Mouse (Mus musculus): ENCODE data around the gene Tmem192.

The Tmem192 gene

GRCm38 (mm10) chr8:64946820-64947697 lies at the start of gene Tmem192:
Tmem192 (plus strand) TSS chr8:64947185.
- peak; percentile 93 to 95 for DNase-seq (ENCODE audit: low spot score in 2 of 2)

- DNase-seq (ENCODE audit: low spot score in 2 of 2) = no peak
Measured at GRCm38 (mm10) chr8:64898710-64899109, 48.3 kb upstream of the Tmem192 start.

- no peak for DNase-seq (ENCODE audit: low spot score in 2 of 2)
Measured at GRCm38 (mm10) chr8:64900645-64901044, 46.3 kb upstream of the Tmem192 start.

- no peak for DNase-seq (ENCODE audit: low spot score in 2 of 2)
Measured at GRCm38 (mm10) chr8:64901527-64902156, 45.3 kb upstream of the Tmem192 start.

GRCm38 (mm10) chr8:64902191-64902590 lies 44.8 kb upstream of the Tmem192 start:
- DNase-seq (ENCODE audit: low spot score in 2 of 2) = no peak

- no peak for DNase-seq (ENCODE audit: low spot score in 2 of 2)
Measured at GRCm38 (mm10) chr8:64903778-64904177, 43.2 kb upstream of the Tmem192 start.

- no peak for DNase-seq (ENCODE audit: low spot score in 2 of 2)
Measured at GRCm38 (mm10) chr8:64910026-64910425, 37.0 kb upstream of the Tmem192 start.

GRCm38 (mm10) chr8:64916793-64917192 lies 30.2 kb upstream of the Tmem192 start:
- no peak for DNase-seq (ENCODE audit: low spot score in 2 of 2)

GRCm38 (mm10) chr8:64923329-64923728 lies 23.7 kb upstream of the Tmem192 start:
- peak in 1 of 2 experiments; percentile 27 for DNase-seq (ENCODE audit: low spot score in 2 of 2)

GRCm38 (mm10) chr8:64925762-64926161 lies 21.2 kb upstream of the Tmem192 start:
- DNase-seq (ENCODE audit: low spot score in 2 of 2) = no peak

- peak in 1 of 2 experiments; percentile 36 for DNase-seq (ENCODE audit: low spot score in 2 of 2)
Measured at GRCm38 (mm10) chr8:64926355-64926754, 20.6 kb upstream of the Tmem192 start.

GRCm38 (mm10) chr8:64928938-64929337 lies 18.0 kb upstream of the Tmem192 start:
- no peak for DNase-seq (ENCODE audit: low spot score in 2 of 2)

GRCm38 (mm10) chr8:64934997-64935396 lies 12.0 kb upstream of the Tmem192 start:
- DNase-seq (ENCODE audit: low spot score in 2 of 2) = no peak

- DNase-seq (ENCODE audit: low spot score in 2 of 2) = no peak
Measured at GRCm38 (mm10) chr8:64941019-64941418, 6.0 kb upstream of the Tmem192 start.

- peak; percentile 91 to 94 for DNase-seq (ENCODE audit: low spot score in 2 of 2)
Measured at GRCm38 (mm10) chr8:64941495-64941894, 5.5 kb upstream of the Tmem192 start.

GRCm38 (mm10) chr8:64942946-64943345 lies 4.0 kb upstream of the Tmem192 start:
- DNase-seq (ENCODE audit: low spot score in 2 of 2) = no peak

GRCm38 (mm10) chr8:64944831-64945230 lies 2.2 kb upstream of the Tmem192 start:
- no peak for DNase-seq (ENCODE audit: low spot score in 2 of 2)

- DNase-seq (ENCODE audit: low spot score in 2 of 2) = no peak
Measured at GRCm38 (mm10) chr8:64945606-64946005, 1.4 kb upstream of the Tmem192 start.

GRCm38 (mm10) chr8:64946441-64946819 lies 555 bp upstream of the Tmem192 start:
- no peak for DNase-seq (ENCODE audit: low spot score in 2 of 2)

GRCm38 (mm10) chr8:64947698-64948034 lies 681 bp downstream of the Tmem192 start:
- DNase-seq (ENCODE audit: low spot score in 2 of 2) = no peak

GRCm38 (mm10) chr8:64948371-64948770 lies 1.4 kb downstream of the Tmem192 start:
- DNase-seq (ENCODE audit: low spot score in 2 of 2) = no peak

- no peak for DNase-seq (ENCODE audit: low spot score in 2 of 2)
Measured at GRCm38 (mm10) chr8:64952101-64952500, 5.1 kb downstream of the Tmem192 start.

GRCm38 (mm10) chr8:64959025-64959424 lies 12.0 kb downstream of the Tmem192 start:
- no peak for DNase-seq (ENCODE audit: low spot score in 2 of 2)

All from right cerebral cortex, adult 2 months (tissue).